Mouse (Mus musculus) mouse embryonic stem cell (cell line): Measurements from ENCODE around the gene Trim71.

Experiments used
- in situ Hi-C, 2 experiments: fragments of 300-500 bp; cut with MboI; formaldehyde crosslinking; loops; 1 replicate in 1 of 2; 3 replicates in 1 of 2; pipeline ENCODE4 v1.14.3; 2019 to 2020; ENCODE audit warnings: low sequenced_read_pairs in 2 of 2, low pct_unique_long_range_greater_than_20kb in 1 of 2, mixed read lengths in 1 of 2; ENCODE audit not compliant: unreplicated experiment in 1 of 2

Trim71 gene

GRCm38 (mm10) chr9:114504816-114505215 lies 59.4 kb downstream of the Trim71 start, which contains the start of gene Ccr4:
Ccr4 (minus strand) TSS chr9:114504916.
- in situ Hi-C loops = loop anchor here (5.0 kb wide), 1 partner anchor 77 kb away; no protein-coding TSS in a partner anchor

- in situ Hi-C loops = loop anchor here (5.0 kb wide), 1 partner anchor 79 kb away; no protein-coding TSS in a partner anchor
Observed at GRCm38 (mm10) chr9:114502711-114503427, 61.3 kb downstream of the Trim71 start.

GRCm38 (mm10) chr9:114501913-114502312 lies 62.3 kb downstream of the Trim71 start:
- in situ Hi-C loops = loop anchor here (5.0 kb wide), 1 partner anchor 80 kb away; no protein-coding TSS in a partner anchor

GRCm38 (mm10) chr9:114501111-114501510 lies 63.1 kb downstream of the Trim71 start:
- in situ Hi-C loops = loop anchor here (5.0 kb wide), 1 partner anchor 81 kb away; no protein-coding TSS in a partner anchor

- in situ Hi-C loops = loop anchor here (5.0 to 25.0 kb wide), 3 partner anchors 82 to 185 kb away; partner anchors contain the start of gene Bcl2a1c (in 1 of the 2)
Observed at GRCm38 (mm10) chr9:114499783-114500515, 64.2 kb downstream of the Trim71 start.

GRCm38 (mm10) chr9:114498218-114498617 lies 66.0 kb downstream of the Trim71 start:
- in situ Hi-C loops = loop anchor here (10.0 to 25.0 kb wide), 2 partner anchors 161 to 183 kb away; partner anchors contain the start of gene Bcl2a1c (in 1 of the 2)

- in situ Hi-C loops = loop anchor here (10.0 to 25.0 kb wide), 2 partner anchors 159 to 182 kb away; partner anchors contain the start of gene Bcl2a1c (in 1 of the 2)
Observed at GRCm38 (mm10) chr9:114496469-114496868, 67.7 kb downstream of the Trim71 start.

GRCm38 (mm10) chr9:114487481-114488258 lies 76.5 kb downstream of the Trim71 start:
- in situ Hi-C loops = loop anchor here (10.0 to 25.0 kb wide), 2 partner anchors 150 to 153 kb away; partner anchors contain the start of gene Bcl2a1c (in 2 of the 2)

GRCm38 (mm10) chr9:114486808-114487207 lies 77.4 kb downstream of the Trim71 start:
- in situ Hi-C loops = loop anchor here (10.0 to 25.0 kb wide), 2 partner anchors 150 to 152 kb away; partner anchors contain the start of gene Bcl2a1c (in 2 of the 2)

GRCm38 (mm10) chr9:114484771-114485170 lies 79.4 kb downstream of the Trim71 start:
- in situ Hi-C loops = loop anchor here (10.0 to 25.0 kb wide), 2 partner anchors 147 to 150 kb away; partner anchors contain the start of gene Bcl2a1c (in 2 of the 2)

- in situ Hi-C loops = loop anchor here (10.0 to 25.0 kb wide), 2 partner anchors 144 to 146 kb away; partner anchors contain the start of gene Bcl2a1c (in 2 of the 2)
Observed at GRCm38 (mm10) chr9:114480940-114481339, 83.2 kb downstream of the Trim71 start.

GRCm38 (mm10) chr9:114477019-114477418 lies 87.2 kb downstream of the Trim71 start:
- in situ Hi-C loops = loop anchor here in 1 of 2 experiments (25.0 kb wide), 1 partner anchor 140 kb away; the partner anchor contains the start of gene Bcl2a1c

GRCm38 (mm10) chr9:114471892-114472291 lies 92.3 kb downstream of the Trim71 start:
- in situ Hi-C loops = no loop called here

GRCm38 (mm10) chr9:114468701-114469100 lies 95.5 kb downstream of the Trim71 start:
- in situ Hi-C loops = no loop called here

- in situ Hi-C loops = no loop called here
Observed at GRCm38 (mm10) chr9:114468217-114468616, 96.0 kb downstream of the Trim71 start.

GRCm38 (mm10) chr9:114466871-114467270 lies 97.3 kb downstream of the Trim71 start:
- in situ Hi-C loops = no loop called here

GRCm38 (mm10) chr9:114465442-114465841 lies 98.7 kb downstream of the Trim71 start:
- in situ Hi-C loops = no loop called here

GRCm38 (mm10) chr9:114462569-114462968 lies 101.6 kb downstream of the Trim71 start:
- in situ Hi-C loops = no loop called here
